Mouse (Mus musculus) brain, embryonic 14.5 days (tissue): ENCODE measurements around the gene Dnajc4.

Experiments
- CTCF ChIP-seq: fragments of 200-500 bp; IDR thresholded peaks from 2 replicates; pipeline ENCODE4 v1.5.1; 2012; ENCODE audit warnings: inconsistent platforms, mild to moderate bottlenecking, moderate library complexity, borderline replicate concordance; ENCODE audit not compliant: insufficient read depth, insufficient read length; ENCODE audit errors: extremely low read depth
- POLR2A ChIP-seq: fragments of 200-500 bp; IDR thresholded peaks from 2 replicates; pipeline ENCODE4 v1.6.1; 2012; ENCODE audit warnings: mild to moderate bottlenecking, inconsistent platforms, borderline replicate concordance; ENCODE audit not compliant: poor library complexity, insufficient read depth, insufficient read length, severe bottlenecking; ENCODE audit errors: extremely low read depth

DNA sequence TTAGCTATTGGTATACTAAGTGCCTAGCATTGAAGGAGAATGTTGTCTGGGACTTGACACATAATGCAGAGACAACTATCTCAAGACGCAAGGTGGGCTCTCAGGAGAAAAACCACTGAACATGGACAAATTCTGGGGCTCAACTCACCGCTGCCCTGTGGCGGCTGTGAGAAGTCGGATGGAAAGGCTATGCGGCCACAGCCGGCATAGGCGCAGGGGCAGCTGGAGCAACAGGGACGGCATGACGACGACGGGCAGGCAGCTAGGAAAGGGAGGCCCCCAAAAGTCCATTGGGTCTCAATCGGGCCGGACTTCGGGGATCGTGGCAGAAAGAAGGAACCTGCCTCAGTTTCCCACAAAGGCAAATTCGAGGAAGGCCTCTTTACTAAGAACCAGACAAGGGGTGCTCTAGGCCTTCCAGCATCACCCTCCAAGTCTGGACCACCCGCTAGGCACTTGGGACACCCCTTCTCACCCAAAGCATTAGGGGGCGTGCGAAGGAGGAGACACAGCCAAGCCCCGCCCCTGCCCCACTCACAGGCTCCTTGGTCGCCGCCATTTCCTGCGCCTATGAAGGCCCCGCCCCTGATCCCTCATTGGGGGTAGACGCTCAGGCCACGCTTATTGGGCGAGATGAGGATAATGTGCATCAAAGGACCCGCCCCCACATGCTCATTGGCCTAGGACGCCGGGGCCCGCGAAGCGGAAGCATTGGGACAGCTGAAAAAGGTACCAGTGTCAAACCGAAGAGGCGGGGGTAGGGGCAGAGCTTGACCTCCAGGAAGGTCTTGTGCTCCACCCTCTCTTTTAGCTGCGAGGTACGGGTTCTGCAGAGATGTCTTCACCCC is at the start of gene Dnajc4:
- TF ChIP-seq CTCF (no peak), POLR2A (peak; percentile 23; the same call in 1 of the 2 replicates)
